Mouse (Mus musculus) cortical plate, adult 2 months (tissue): ENCODE measurements around the gene Pbx1. TPM values are rescaled to one million over a fixed set of nuclear protein-coding genes. Genes with fewer than 3 reads are reported as not detected.
A peak's percentile ranks its signal among the peaks of the same experiment; 100 is the strongest.

Experiments
- H3K27ac ChIP-seq: fragments of 200-500 bp; 2 replicates; pipeline ENCODE4 v1.5.1; 2012; ENCODE audit warnings: low read length, control low read depth, inconsistent platforms; ENCODE audit not compliant: insufficient read depth
- H3K4me1 ChIP-seq: fragments of 200-500 bp; 2 replicates; pipeline ENCODE4 v1.6.1; 2011; ENCODE audit warnings: low read length; ENCODE audit not compliant: control insufficient read depth, insufficient read depth
- H3K4me3 ChIP-seq: fragments of 200-500 bp; 2 replicates; pipeline ENCODE4 v1.5.1; 2011; ENCODE audit warnings: mild to moderate bottlenecking, low read length, control low read depth; ENCODE audit not compliant: insufficient read depth
- CTCF ChIP-seq: fragments of 200-500 bp; IDR thresholded peaks from 2 replicates; pipeline ENCODE4 v1.5.1; 2011; ENCODE audit warnings: mild to moderate bottlenecking, control low read depth, low read length; ENCODE audit not compliant: insufficient read depth; ENCODE audit errors: extremely low read depth
- POLR2A ChIP-seq: fragments of 200-500 bp; IDR thresholded peaks from 2 replicates; pipeline ENCODE4 v1.6.1; 2011; ENCODE audit warnings: mild to moderate bottlenecking, low read length, control low read depth; ENCODE audit not compliant: insufficient read depth; ENCODE audit errors: extremely low read depth
- polyA plus RNA-seq: library from polyadenylated mRNA; depleted of rRNA; stranded (reverse); fragments of >200 nt; gene quantifications from 2 replicates; pipeline ENCODE4 v1.2.3, GENCODE M21; 2012

Pbx1 gene
- polyA plus RNA-seq, 1 experiment: 65.5 TPM

GRCm38 (mm10) chr1:168457191-168457747 is 25.2 kb upstream of the Pbx1 start:
- Histone ChIP-seq H3K27ac (no peak overlapping the region), H3K4me1 (no peaks in the 10 kb centered on the region)
- TF ChIP-seq CTCF (no peak), POLR2A (no peak)

GRCm38 (mm10) chr1:168455178-168455577 is 23.1 kb upstream of the Pbx1 start:
- Histone ChIP-seq H3K4me3 (no peak overlapping the region), H3K4me1 (no peaks in the 10 kb centered on the region), H3K27ac (no peak overlapping the region)
- TF ChIP-seq CTCF: no peak
- TF ChIP-seq POLR2A: no peak

More at GRCm38 (mm10) chr1:168457191-168457747, 25.2 kb upstream of the Pbx1 start:
- H3K4me3 ChIP-seq: no peak overlapping the region

DNA sequence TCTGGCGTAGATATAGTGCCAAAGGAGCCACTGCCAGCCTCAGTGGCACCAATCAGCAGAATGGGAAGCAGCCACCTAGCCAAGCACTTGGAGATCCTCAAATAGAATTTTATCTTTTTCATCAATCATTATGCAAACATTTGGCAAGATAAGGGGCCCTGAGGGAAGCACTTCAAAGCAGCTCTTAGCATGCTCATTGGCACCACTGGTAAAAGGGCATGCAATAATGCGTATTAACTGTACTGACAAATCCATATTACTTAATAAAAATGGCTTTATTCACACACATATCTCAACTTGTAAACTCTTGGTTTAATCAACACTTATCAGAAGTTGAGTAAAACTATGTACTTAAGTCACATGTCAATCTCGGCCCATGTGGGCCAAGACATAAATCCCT is 1.6 kb upstream of the Pbx1 start:
- H3K27ac ChIP-seq: no peak overlapping the region
- H3K4me1 ChIP-seq: no peaks in the 10 kb centered on the region
- no peak overlapping the region for H3K4me3 ChIP-seq
- TF ChIP-seq CTCF: no peak
- no peak for TF ChIP-seq POLR2A

DNA sequence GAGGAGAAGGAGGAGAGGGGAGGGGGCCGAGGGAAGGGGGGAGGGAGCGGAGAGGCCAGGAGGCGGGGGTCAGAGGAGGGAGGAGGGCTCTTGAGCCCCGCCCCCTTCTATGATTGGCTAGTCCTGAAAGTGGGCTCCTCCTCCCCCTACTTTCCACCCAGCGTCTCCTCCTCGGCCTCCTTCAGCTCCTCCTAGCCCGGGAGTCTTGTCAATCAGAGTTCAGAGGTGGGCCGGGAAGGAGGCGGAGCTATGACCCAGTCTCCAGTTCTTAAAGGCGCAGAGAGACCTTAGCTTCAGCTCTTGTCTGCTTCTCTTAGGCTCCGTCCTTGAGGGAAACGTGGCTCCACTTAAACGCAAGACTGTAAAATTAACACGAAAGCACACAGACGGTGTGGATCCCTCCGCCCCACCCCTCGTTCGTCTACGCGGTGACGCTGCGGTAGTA is 233 bp upstream of the Pbx1 start:
- no peaks in the 10 kb centered on the region for H3K4me1 ChIP-seq
- TF ChIP-seq POLR2A (peak; percentile 82; the same call in 1 of the 2 replicates), CTCF (no peak)
- peak overlapping the region; percentile 19 for H3K4me3 ChIP-seq
- H3K27ac ChIP-seq: no peak overlapping the region

DNA sequence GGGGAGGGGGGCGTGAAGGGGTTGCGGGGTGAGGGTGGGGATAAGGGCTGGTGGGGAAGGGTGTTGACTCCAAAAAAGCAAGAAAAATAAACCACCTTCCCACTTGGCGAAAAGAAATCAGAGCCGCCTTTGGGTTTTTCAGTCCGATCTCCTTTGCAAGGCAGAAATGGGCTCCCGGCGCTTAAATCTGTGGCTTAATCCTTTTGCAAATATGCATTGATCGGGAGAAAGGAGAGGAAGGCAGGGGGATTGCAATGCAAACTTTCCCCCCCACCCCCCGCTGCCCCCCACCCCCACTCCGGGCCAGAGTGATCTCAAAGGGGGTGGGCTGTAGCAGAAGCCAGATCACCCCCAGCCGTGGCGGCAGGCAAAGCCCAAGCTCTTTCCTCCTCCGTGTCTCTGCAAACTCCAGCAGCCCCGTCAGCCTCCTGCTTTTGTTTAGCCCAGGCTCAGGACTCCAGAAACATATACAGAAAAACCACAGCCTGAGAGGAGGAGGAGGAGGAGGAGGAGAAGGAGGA is 299 bp downstream of the Pbx1 start:
- H3K4me1 ChIP-seq: no peaks in the 10 kb centered on the region
- peak; percentile 75; the same call in 1 of the 2 replicates for TF ChIP-seq POLR2A
- no peak for TF ChIP-seq CTCF
- no peak overlapping the region for H3K27ac ChIP-seq
- peak overlapping the region; percentile 19 for H3K4me3 ChIP-seq

- peak overlapping the region; percentile 52 for H3K27ac ChIP-seq
- peak overlapping the region; percentile 19 for H3K4me3 ChIP-seq
- TF ChIP-seq POLR2A (no peak), CTCF (no peak)
- H3K4me1 ChIP-seq: no peaks in the 10 kb centered on the region
Measured at GRCm38 (mm10) chr1:168430868-168431710, 981 bp downstream of the Pbx1 start.

DNA sequence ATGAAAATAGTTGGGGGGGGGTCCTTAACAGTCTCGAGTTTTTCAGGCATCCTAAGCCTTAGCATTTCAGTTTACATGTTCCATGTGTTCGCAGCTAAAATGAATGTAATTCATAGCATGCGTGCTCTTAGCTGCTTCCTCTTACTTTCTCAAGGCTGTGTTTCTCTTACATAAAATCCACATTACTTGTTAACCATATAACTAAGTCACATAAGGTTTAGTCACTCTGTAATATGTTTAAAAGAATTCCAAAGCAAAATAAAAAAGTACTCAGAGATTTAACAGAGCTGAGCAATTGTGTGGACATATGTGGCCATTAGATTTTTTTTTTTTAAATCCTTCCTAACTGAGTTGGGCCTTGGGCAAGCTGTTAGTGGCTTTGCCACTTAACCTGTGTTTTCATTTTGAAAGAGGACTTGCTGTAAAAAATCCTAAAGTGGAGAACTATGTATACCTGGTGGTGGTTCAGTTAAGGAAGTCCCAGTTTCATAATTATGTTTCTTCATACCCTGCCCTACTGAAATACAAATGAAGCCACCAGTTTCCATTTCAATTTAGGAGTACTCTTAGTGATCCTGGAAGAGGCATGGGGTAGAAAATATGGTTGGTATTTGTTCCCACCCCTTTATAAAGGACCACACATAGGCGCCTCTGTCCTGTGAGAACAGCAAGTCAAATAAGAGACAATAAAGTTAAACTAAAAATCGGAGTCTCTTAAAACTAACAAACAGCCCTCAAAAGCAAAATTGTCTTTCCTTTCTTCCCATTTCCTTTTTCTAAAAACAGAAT is 2.0 kb downstream of the Pbx1 start:
- TF ChIP-seq POLR2A: no peak
- Histone ChIP-seq H3K27ac (peak overlapping the region; percentile 48), H3K4me3 (peak overlapping the region; percentile 19), H3K4me1 (no peaks in the 10 kb centered on the region; the same call in 1 of the 2 replicates)

- Histone ChIP-seq H3K4me3 (peak overlapping the region; percentile 19), H3K4me1 (no peaks in the 10 kb centered on the region; the same call in none of the 2 replicates), H3K27ac (peak overlapping the region; percentile 48)
- TF ChIP-seq CTCF (no peak), POLR2A (no peak)
Measured at GRCm38 (mm10) chr1:168429406-168429805, 2.7 kb downstream of the Pbx1 start.

- H3K4me1 ChIP-seq: peaks cover 2% of the 10 kb centered on the region
- H3K27ac ChIP-seq: peak overlapping the region; percentile 55; the same call in 1 of the 2 replicates
- TF ChIP-seq CTCF: no peak
- TF ChIP-seq POLR2A: no peak
- H3K4me3 ChIP-seq: peak overlapping the region; percentile 54
Measured at GRCm38 (mm10) chr1:168428255-168428654, 3.8 kb downstream of the Pbx1 start.
